Comparison of ENCODE assay signal across 15 mouse cellular contexts in genomic region chr6:96909061-96909480, GRCm38 (mm10).
DNase-seq lines count a peak whose midpoint lies in the region; ATAC-seq and TF ChIP-seq lines count a peak whose summit lies in the region.
"Had no signal": no experiment of that assay in that cellular context is flagged by ENCODE, and none has a peak within 500 bp of the region (broad histone marks: within the 10 kb centered on the region; RNA-seq: fewer than 3 reads in every experiment).

No protein-coding gene starts in this region.

- no peak overlapping the region for H3K27ac ChIP-seq in hindbrain, postnatal 0 days
- H3K27ac ChIP-seq: embryonic facial prominence, embryonic 15.5 days; kidney, embryonic 15.5 days had no signal

- no peaks in the 10 kb centered on the region for H3K27me3 ChIP-seq in hindbrain, postnatal 0 days (ENCODE audit: insufficient read depth, low read length)
- H3K27me3 ChIP-seq: embryonic facial prominence, embryonic 15.5 days; heart, embryonic 12.5 days; kidney, embryonic 15.5 days had no signal

- H3K9ac ChIP-seq in hindbrain, postnatal 0 days (replicated peaks; ENCODE audit: low read length) = no peak overlapping the region
- H3K9ac ChIP-seq: embryonic facial prominence, embryonic 15.5 days; heart, embryonic 12.5 days; kidney, embryonic 15.5 days had no signal

- peak; percentile 5 for DNase-seq in embryo, embryonic 11 days
- no peak for DNase-seq in embryo, embryonic 9.5 days (ENCODE audit: extremely low spot score)
- peak; percentile 5 for DNase-seq in lung, postnatal 10 days
- no peak for DNase-seq in lung, postnatal 14 days
- DNase-seq in hindbrain, postnatal 0 days (ENCODE audit: low spot score) = peak; percentile 55
- peak; percentile 67 for DNase-seq in retina, embryonic 14.5 days (ENCODE audit: low spot score)
- DNase-seq in adipocyte (ENCODE audit: low spot score) = no peak
- DNase-seq: cerebellum, adult 9-11 months; gastrocnemius, postnatal 36 days; heart, postnatal 4 days; right cerebral cortex, postnatal 25 days had no signal

- no peaks in the 10 kb centered on the region for H3K36me3 ChIP-seq in hindbrain, postnatal 0 days (ENCODE audit: insufficient read depth, low read length)
- H3K36me3 ChIP-seq: embryonic facial prominence, embryonic 15.5 days; heart, embryonic 12.5 days; kidney, embryonic 15.5 days had no signal

- no peak overlapping the region for H3K4me3 ChIP-seq in hindbrain, postnatal 0 days (ENCODE audit: low read length)
- H3K4me3 ChIP-seq: embryonic facial prominence, embryonic 15.5 days; heart, embryonic 12.5 days; kidney, embryonic 15.5 days had no signal

- no peak for TF ChIP-seq CTCF in hindbrain, postnatal 0 days (IDR thresholded peaks at IDR 0.05; ENCODE audit: low read depth)

- H3K4me1 ChIP-seq in hindbrain, postnatal 0 days (ENCODE audit: insufficient read depth, low read length) = 0 out of 2 replicates have a peak, but pooled peaks cover 4% of the 10 kb centered on the region
- H3K4me1 ChIP-seq: embryonic facial prominence, embryonic 15.5 days; heart, embryonic 12.5 days; kidney, embryonic 15.5 days had no signal

- H3K9me3 ChIP-seq in hindbrain, postnatal 0 days (ENCODE audit: low read length) = no peaks in the 10 kb centered on the region
- H3K9me3 ChIP-seq: embryonic facial prominence, embryonic 15.5 days; heart, embryonic 12.5 days; kidney, embryonic 15.5 days had no signal

- ATAC-seq in hindbrain, postnatal 0 days = peak; percentile 61; the same call in 1 of the 2 replicates

- 34% methylated on average over 8 of the region's 8 CpGs for WGBS in hindbrain, postnatal 0 days

- H3K4me2 ChIP-seq in hindbrain, postnatal 0 days (ENCODE audit: low read depth, low read length) = no peak overlapping the region
- H3K4me2 ChIP-seq: embryonic facial prominence, embryonic 15.5 days; heart, embryonic 12.5 days; kidney, embryonic 15.5 days; liver, embryonic 11.5 days had no signal

Comparison
In these comparisons a context has a peak if more than half of its experiments do, and no peak if none do; other contexts are left out.
1. DNase-seq: peak in embryo, embryonic 11 days (single experiment), lung, postnatal 10 days (single experiment), hindbrain, postnatal 0 days (single experiment) and retina, embryonic 14.5 days (single experiment); none in embryo, embryonic 9.5 days (single experiment), lung, postnatal 14 days (single experiment) and adipocyte (single experiment).